Mouse (Mus musculus) heart, adult 2 months (tissue): Measurements from ENCODE around the gene Cxcr5.

Source experiments
- CTCF ChIP-seq: fragments of 200-600 bp; IDR thresholded peaks from 2 replicates; pipeline ENCODE4 v1.8.1; 2022; ENCODE audit warnings: antibody characterized with exemption, mild to moderate bottlenecking, moderate library complexity
- EP300 ChIP-seq: fragments of 200-500 bp; IDR thresholded peaks from 2 replicates; pipeline ENCODE4 v1.6.1; 2011; ENCODE audit warnings: low read depth, low read length, control low read depth; ENCODE audit not compliant: insufficient read depth
- POLR2A ChIP-seq: fragments of 200-500 bp; IDR thresholded peaks from 2 replicates; pipeline ENCODE4 v1.6.1; 2011; ENCODE audit warnings: mild to moderate bottlenecking, low read depth, low read length, control low read depth; ENCODE audit not compliant: insufficient read depth

DNA sequence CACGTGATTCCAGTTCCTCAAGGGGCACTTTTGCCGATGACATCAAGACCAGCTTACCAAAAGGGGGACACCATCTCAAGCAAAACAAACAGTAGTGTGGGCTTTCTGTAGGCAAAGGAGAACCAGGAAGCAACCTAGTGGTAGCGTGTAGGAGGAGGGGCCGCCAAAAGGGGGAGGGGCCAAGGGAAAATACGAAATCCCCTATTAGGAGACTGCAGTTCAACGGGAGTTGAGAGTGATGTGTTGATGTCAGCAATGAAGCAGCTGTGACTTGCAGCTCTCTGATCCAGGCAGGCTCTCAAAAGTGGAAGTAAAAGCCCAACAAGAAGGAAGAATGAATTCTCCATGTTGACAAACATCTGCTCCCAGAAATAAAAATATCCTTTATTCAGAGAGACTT, 17.7 kb upstream of the Cxcr5 start:
- TF ChIP-seq CTCF: no peak
- TF ChIP-seq POLR2A: no peak
- no peak for TF ChIP-seq EP300
